Mouse (Mus musculus): ENCODE measurements around the gene Necap1. TPM values are rescaled to one million over a fixed set of nuclear protein-coding genes. Genes with fewer than 3 reads are reported as not detected.

The Necap1 gene
- total RNA-seq (2023; ENCODE audit: inconsistent age): 89.8 to 104 TPM (median 99.7 TPM) in 4 replicates

GRCm38 (mm10) chr6:122873871-122874719 lies at the start of gene Necap1:
Gene Necap1 (plus strand): TSS chr6:122874474.

DNA sequence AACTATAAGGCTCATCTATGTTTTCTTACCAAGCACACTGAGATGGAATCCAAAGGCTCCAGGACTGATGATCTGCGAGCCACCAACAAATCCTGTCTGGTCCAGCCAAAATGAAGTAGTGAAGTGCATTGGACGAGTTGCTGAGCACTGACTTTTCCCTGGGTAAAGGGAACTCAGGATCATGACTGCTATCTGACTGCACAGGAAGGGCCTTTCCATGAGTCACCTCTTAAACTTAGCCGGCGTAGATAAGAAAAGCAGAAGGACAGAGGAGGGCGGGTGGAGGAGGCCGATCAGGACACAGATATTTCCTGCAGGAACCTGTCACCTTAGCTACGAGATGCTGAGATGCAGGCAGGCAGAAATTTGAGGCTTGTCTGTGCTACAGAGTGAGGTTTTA lies 18.3 kb upstream of the Necap1 start, which contains the start of gene C3ar1:
Gene C3ar1 (minus strand): TSS at position 207 of the 400 bp plus-strand sequence.

GRCm38 (mm10) chr6:122921451-122921850 lies 47.2 kb downstream of the Necap1 start, which contains the start of gene Clec4a1:
Gene Clec4a1 (plus strand): TSS chr6:122921848.

Other genes starting within 250 kb of the Necap1 start
- 0.81 TPM in 1 of 4 replicates, not detected in the others for gene Dppa3, start 248.1 kb upstream of the Necap1 start, total RNA-seq (2023; ENCODE audit: inconsistent age)
- gene Nanog, start 167.0 kb upstream of the Necap1 start, total RNA-seq (2023; ENCODE audit: inconsistent age): not detected in 4 replicates
- 40.7 to 45.9 TPM (median 42.3 TPM) in 4 replicates for gene Slc2a3, start 72.8 kb upstream of the Necap1 start, total RNA-seq (2023; ENCODE audit: inconsistent age)
- gene Foxj2, start 54.6 kb upstream of the Necap1 start, total RNA-seq (2023; ENCODE audit: inconsistent age): 46.0 to 56.6 TPM (median 53.8 TPM) in 4 replicates
- 0.12 TPM in 1 of 4 replicates, not detected in the others for gene C3ar1, start 18.3 kb upstream of the Necap1 start, total RNA-seq (2023; ENCODE audit: inconsistent age)
- gene Clec4a1, start 47.4 kb downstream of the Necap1 start, total RNA-seq (2023; ENCODE audit: inconsistent age): 0.42 to 1.4 TPM (median 0.89 TPM) in 4 replicates
- 3.7 to 7.1 TPM (median 4.7 TPM) in 4 replicates for gene Clec4a3, start 78.0 kb downstream of the Necap1 start, total RNA-seq (2023; ENCODE audit: inconsistent age)
- gene Clec4a4, start 115.9 kb downstream of the Necap1 start, total RNA-seq (2023; ENCODE audit: inconsistent age): 0.71 TPM in 1 of 4 replicates, not detected in the others
- not detected in 4 replicates for gene Clec4b1, start 175.5 kb downstream of the Necap1 start, total RNA-seq (2023; ENCODE audit: inconsistent age)
- 1.3 to 1.8 TPM (median 1.6 TPM) in 4 replicates for gene Clec4a2, start 232.0 kb downstream of the Necap1 start, total RNA-seq (2023; ENCODE audit: inconsistent age)